Mouse (Mus musculus) stomach, embryonic 16.5 days (tissue): ENCODE measurements around the gene ccdc198. TPM values are rescaled to one million over a fixed set of nuclear protein-coding genes. Genes with fewer than 3 reads are reported as not detected.
"Not testable (repeated sequence)": the region's sequence is repeated elsewhere in the genome, so short reads cannot be mapped to it uniquely, and the experiment has no call there.

Source experiments
- ATAC-seq: fragments of 200-750 bp; cut with Nextera tagmentation; 2 replicates; pipeline ENCODE4 v1.8.0; 2017; ENCODE audit warnings: moderate number of reproducible peaks, moderate TSS enrichment; ENCODE audit not compliant: insufficient read depth, low FRiP score
- H3K27ac ChIP-seq: fragments of 300-500 bp; sonication (generic); 2 replicates; pipeline ENCODE4 v1.5.1; 2014; ENCODE audit warnings: low read length
- H3K27me3 ChIP-seq: fragments of 300-500 bp; sonication (generic); 2 replicates; pipeline ENCODE4 v1.6.1; 2014; ENCODE audit warnings: low read length, control low read depth, mixed read lengths; ENCODE audit not compliant: control insufficient read depth, insufficient read depth
- H3K36me3 ChIP-seq: fragments of 300-500 bp; sonication (generic); 2 replicates; pipeline ENCODE4 v1.6.1; 2014; ENCODE audit warnings: low read length; ENCODE audit not compliant: control insufficient read depth, insufficient read depth
- H3K4me1 ChIP-seq: fragments of 300-500 bp; sonication (generic); 2 replicates; pipeline ENCODE4 v1.6.1; 2014; ENCODE audit warnings: low read length, control low read depth, mixed read lengths; ENCODE audit not compliant: control insufficient read depth, insufficient read depth
- H3K4me2 ChIP-seq: fragments of 300-500 bp; sonication (generic); 2 replicates; pipeline ENCODE4 v1.6.1; 2014; ENCODE audit warnings: low read depth, low read length, mixed read lengths
- H3K4me3 ChIP-seq: fragments of 300-500 bp; sonication (generic); replicated peaks from 2 replicates; pipeline ENCODE4 v1.5.1; 2014; ENCODE audit warnings: mild to moderate bottlenecking, low read length
- H3K9ac ChIP-seq: fragments of 300-500 bp; sonication (generic); 2 replicates; pipeline ENCODE4 v1.6.1; 2014; ENCODE audit warnings: low read length
- H3K9me3 ChIP-seq: fragments of 300-500 bp; sonication (generic); replicated peaks from 2 replicates; pipeline ENCODE4 v1.6.1; 2016; ENCODE audit warnings: low read length, control low read depth; ENCODE audit not compliant: control insufficient read depth
- WGBS: fragments of 180-500 bp; shearing (Covaris S2); extraction: QIAGEN DNeasy Blood & Tissue Kit; methylation state at CpG from one replicate; pipeline ENCODE4 v1.1.7; 2014; 5-methylcytosine and 5-hydroxymethylcytosine counted together
- polyA plus RNA-seq: library from polyadenylated mRNA; unstranded; fragments of >200 nt; fragmentation: Nextera tagmentation; extraction: Ambion mirVana; gene quantifications from 2 replicates; pipeline ENCODE4 v1.2.1, GENCODE M21; 2015

Gene ccdc198
- polyA plus RNA-seq, 1 experiment from 2014 or later = 18.5 TPM

- H3K4me2 ChIP-seq = no peak overlapping the region
- H3K27me3 ChIP-seq = no peaks in the 10 kb centered on the region
- no peak overlapping the region for H3K9ac ChIP-seq
- H3K9me3 ChIP-seq = no peaks in the 10 kb centered on the region
- 64% methylated on average over 7 of the region's 7 CpGs for WGBS
- no peak for ATAC-seq
- H3K4me3 ChIP-seq = no peak overlapping the region
- no peaks in the 10 kb centered on the region for H3K4me1 ChIP-seq
- no peaks in the 10 kb centered on the region for H3K36me3 ChIP-seq
- H3K27ac ChIP-seq = no peak overlapping the region
Observed at GRCm38 (mm10) chr14:49218677-49219076, 26.6 kb downstream of the ccdc198 start.

DNA sequence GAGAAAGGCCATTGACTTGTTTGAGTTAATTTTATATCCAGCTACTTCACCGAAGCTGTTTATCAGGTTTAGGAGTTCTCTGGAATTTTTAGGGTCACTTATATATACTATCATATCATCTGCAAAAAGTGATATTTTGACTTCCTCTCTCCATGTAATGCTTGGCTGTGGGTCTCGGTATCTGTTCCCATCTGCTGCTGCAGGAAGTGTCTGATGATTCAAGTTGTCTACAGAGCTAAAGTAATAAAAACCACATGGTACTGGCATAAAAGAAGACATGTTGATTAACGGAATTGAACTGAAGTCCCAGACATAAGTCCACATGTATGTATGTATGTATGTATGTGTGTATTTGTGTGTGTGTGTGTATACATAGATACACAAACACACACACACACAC, 35.1 kb downstream of the ccdc198 start:
- not testable (repeated sequence) for H3K4me1 ChIP-seq, ATAC-seq
- 80% methylated on average over 3 of the region's 3 CpGs for WGBS

DNA sequence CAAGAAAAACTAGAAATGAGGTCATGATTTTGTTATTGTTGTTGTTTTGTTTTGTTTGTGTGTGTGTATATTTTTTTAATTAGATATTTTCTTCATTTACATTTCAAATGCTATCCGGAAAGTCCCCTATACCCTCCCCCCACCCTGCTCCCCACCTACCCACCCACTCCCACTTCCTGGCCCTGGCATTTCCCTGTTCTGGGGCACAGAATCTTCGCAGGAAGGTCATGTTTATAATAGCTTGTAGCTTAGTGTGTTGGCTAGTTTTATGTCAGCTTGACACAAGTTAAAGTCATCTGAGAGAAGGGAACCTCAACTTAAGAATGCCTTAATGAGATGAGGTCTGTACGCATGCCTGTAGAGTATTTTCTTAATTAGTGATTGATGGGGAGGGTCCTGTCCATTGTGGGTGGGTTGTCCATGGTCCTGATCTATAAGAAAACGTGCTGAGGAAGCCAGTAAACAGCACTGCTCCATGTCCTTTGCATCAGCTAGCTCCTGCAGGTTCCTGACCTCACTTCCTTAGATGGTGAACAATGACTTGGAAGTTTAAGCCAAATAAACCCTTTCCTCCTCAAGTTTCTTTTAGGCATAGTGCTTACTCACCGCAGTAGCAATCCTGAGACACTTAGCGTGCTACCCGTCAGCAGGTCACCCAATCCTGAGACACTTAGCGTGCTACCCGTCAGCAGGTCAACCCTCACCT, 44.0 kb downstream of the ccdc198 start:
- no peaks in the 10 kb centered on the region for H3K4me1 ChIP-seq
- no peak overlapping the region for H3K4me2 ChIP-seq
- no peaks in the 10 kb centered on the region for H3K9me3 ChIP-seq
- ATAC-seq = no peak
- H3K36me3 ChIP-seq = no peaks in the 10 kb centered on the region
- H3K27me3 ChIP-seq = no peaks in the 10 kb centered on the region
- H3K9ac ChIP-seq = no peak overlapping the region
- no peak overlapping the region for H3K27ac ChIP-seq
- WGBS = 51% methylated on average over 9 of the region's 9 CpGs
- H3K4me3 ChIP-seq = no peak overlapping the region

More for the DNA sequence above, 35.1 kb downstream of the ccdc198 start:
- H3K27ac ChIP-seq, H3K9me3 ChIP-seq, H3K4me2 ChIP-seq, H3K4me3 ChIP-seq, H3K9ac ChIP-seq, H3K36me3 ChIP-seq, H3K27me3 ChIP-seq: not testable (repeated sequence)

- Histone ChIP-seq H3K4me1 (no peaks in the 10 kb centered on the region), H3K4me2 (no peak overlapping the region), H3K9me3 (no peaks in the 10 kb centered on the region), H3K9ac (no peak overlapping the region), H3K4me3 (no peak overlapping the region), H3K27ac (no peak overlapping the region), H3K27me3 (no peaks in the 10 kb centered on the region), H3K36me3 (no peaks in the 10 kb centered on the region)
- no peak for ATAC-seq
- WGBS = 80% methylated on average over 2 of the region's 2 CpGs
Observed at GRCm38 (mm10) chr14:49197031-49197527, 48.2 kb downstream of the ccdc198 start.

DNA sequence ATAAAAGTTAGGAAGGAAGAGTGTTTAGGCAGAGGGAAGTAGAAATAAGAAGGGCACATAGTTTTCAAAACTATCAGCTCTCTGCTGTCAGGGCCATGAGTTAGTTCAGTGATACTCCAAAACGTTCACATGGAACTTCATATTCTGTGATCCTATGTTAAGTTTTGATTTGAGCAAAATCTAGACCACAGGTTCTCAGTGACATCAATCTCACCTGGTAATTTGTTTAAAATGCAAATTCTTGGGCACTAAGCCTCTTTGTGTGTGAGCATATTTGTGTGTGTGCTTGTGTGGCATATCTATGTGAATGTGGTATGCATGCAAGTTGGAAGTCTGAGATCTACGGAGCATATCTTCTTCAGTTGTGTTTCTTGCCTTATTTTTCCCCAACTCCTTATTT, 59.0 kb downstream of the ccdc198 start:
- H3K9me3 ChIP-seq = no peaks in the 10 kb centered on the region
- H3K27me3 ChIP-seq = no peaks in the 10 kb centered on the region
- no peaks in the 10 kb centered on the region for H3K4me1 ChIP-seq
- no peak overlapping the region for H3K27ac ChIP-seq
- H3K4me2 ChIP-seq = no peak overlapping the region
- no peak overlapping the region for H3K4me3 ChIP-seq
- H3K36me3 ChIP-seq = 0 out of 2 replicates have a peak, but pooled peaks cover 3% of the 10 kb centered on the region
- WGBS = 87% methylated on average over 2 of the region's 2 CpGs
- no peak for ATAC-seq
- no peak overlapping the region for H3K9ac ChIP-seq

DNA sequence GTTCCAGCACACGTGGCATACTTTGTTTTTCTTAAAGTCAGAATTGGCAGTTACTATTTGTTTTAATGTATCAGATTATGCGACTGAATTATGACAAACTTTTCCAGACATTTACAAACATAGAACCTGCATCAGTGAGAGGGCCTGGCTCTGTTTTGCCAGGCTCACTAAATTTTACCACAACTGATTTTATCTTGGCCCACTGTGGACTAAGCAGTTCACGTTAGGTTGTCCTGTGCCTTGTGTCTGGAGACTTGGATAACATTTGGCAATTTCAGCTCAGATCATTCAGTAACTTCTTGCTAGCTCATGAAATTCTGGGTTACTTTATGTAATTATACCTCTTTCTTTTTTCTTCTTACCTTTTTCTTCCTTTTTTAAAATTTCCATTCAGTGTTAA, 65.5 kb downstream of the ccdc198 start:
- Histone ChIP-seq H3K4me2 (no peak overlapping the region), H3K4me3 (no peak overlapping the region), H3K27ac (no peak overlapping the region), H3K4me1 (peaks cover 3% of the 10 kb centered on the region), H3K36me3 (0 out of 2 replicates have a peak, but pooled peaks cover 3% of the 10 kb centered on the region), H3K9me3 (no peaks in the 10 kb centered on the region), H3K9ac (no peak overlapping the region), H3K27me3 (no peaks in the 10 kb centered on the region)
- no peak for ATAC-seq
- WGBS = 72% methylated on average over 3 of the region's 3 CpGs

GRCm38 (mm10) chr14:49173290-49174135, 71.8 kb downstream of the ccdc198 start:
- Histone ChIP-seq H3K27ac (peak overlapping the region; percentile 27; the same call in 1 of the 2 replicates), H3K4me2 (peak overlapping the region; percentile 89), H3K27me3 (no peaks in the 10 kb centered on the region), H3K4me1 (peaks cover 22% of the 10 kb centered on the region), H3K9ac (peak overlapping the region; percentile 98), H3K4me3 (peak overlapping the region; percentile 96), H3K36me3 (no peaks in the 10 kb centered on the region), H3K9me3 (no peaks in the 10 kb centered on the region)
- 22% methylated on average over 16 of the region's 16 CpGs for WGBS
- no peak for ATAC-seq

DNA sequence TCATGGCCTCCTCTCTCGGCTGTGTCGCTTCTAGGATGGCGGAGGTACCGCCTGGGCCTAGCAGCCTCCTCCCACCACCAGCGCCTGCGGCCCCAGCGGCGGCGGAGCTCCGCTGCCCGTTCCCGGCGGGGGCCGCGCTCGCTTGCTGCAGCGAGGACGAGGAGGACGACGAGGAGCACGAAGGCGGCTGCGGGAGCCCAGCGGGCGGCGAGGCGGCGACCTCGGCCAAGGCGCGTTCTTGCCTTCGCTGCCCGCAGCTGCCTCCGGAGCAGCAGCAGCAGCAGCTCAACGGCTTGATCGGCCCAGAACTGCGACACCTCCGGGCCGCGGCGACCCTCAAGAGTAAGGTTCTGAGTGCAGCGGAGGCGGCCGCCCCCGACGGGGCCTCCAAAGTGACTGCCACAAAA, 72.7 kb downstream of the ccdc198 start:
- peak overlapping the region; percentile 89 for H3K4me2 ChIP-seq
- WGBS = under 1% methylated on average over 45 of the region's 46 CpGs
- H3K9me3 ChIP-seq = no peaks in the 10 kb centered on the region
- H3K4me3 ChIP-seq = peak overlapping the region; percentile 96
- ATAC-seq = peak; percentile 71
- peaks cover 22% of the 10 kb centered on the region for H3K4me1 ChIP-seq
- H3K36me3 ChIP-seq = no peaks in the 10 kb centered on the region
- H3K27me3 ChIP-seq = no peaks in the 10 kb centered on the region
- H3K27ac ChIP-seq = peak overlapping the region; percentile 43
- H3K9ac ChIP-seq = peak overlapping the region; percentile 98
